Mouse (Mus musculus): ENCODE results near the gene Agbl4. TPM values are rescaled to one million over a fixed set of nuclear protein-coding genes. Genes with fewer than 3 reads are reported as not detected.

The Agbl4 gene
- total and polyA plus RNA-seq, 3 experiments: not detected

DNA sequence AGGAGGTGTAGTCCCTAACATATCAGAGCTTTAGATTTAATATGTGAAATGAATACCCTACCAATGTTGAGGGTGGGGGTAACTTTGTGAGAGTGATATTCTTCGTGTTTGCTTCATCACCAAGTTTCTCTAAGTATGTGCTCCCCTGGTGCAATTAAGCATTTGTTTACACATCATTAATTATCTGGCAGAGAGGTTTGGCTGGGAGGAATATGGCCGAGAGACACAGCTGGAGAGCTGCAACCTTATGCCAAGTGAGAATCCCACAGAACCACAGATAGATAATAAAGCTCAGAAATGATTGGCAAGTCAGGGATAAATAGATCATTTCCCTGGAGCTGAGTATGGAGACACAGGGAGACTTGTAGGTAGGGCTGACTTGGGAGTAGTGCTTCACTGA, 1003.2 kb downstream of the Agbl4 start:
- no peak for DNase-seq (ENCODE audit: low read depth, low spot score)
- H3K9ac ChIP-seq (ENCODE audit: control insufficient read depth, low read depth, low read length, poor library complexity, severe bottlenecking): no peak overlapping the region

DNA sequence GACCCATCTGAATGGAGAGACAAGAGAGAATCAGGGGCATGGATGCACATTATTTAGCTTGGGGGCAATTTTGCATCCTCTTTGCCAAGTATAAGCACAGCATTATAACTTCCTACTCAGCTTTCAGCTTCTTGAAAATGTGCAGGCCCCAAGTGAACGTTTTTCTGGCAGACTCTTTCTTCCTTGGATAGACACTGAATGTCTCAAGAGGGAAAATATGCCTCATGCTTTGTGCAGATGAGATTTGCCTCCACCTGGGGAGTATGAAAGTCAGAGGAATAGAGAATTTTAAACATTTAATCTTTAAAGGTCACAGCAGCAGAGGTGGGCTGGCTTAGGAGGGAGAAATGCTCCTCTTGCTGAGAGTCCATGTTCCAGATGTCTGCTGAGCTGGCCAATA, 1005.8 kb downstream of the Agbl4 start:
- no peaks in the 10 kb centered on the region for H3K4me1 ChIP-seq (ENCODE audit: control insufficient read depth in 1 of 2, insufficient read depth in 2 of 2, low read length in 2 of 2)

More for the DNA sequence above, 1003.2 kb downstream of the Agbl4 start:
- H3K4me1 ChIP-seq (ENCODE audit: control insufficient read depth in 1 of 2, insufficient read depth in 2 of 2, low read length in 2 of 2): no peaks in the 10 kb centered on the region
- H3K79me2 ChIP-seq (ENCODE audit: control insufficient read depth, insufficient read depth, low read length, poor library complexity): no peaks in the 10 kb centered on the region
- H3K4me3 ChIP-seq (ENCODE audit: control insufficient read depth in 1 of 2, insufficient read depth in 1 of 2, low read depth in 2 of 2, low read length in 2 of 2): no peak overlapping the region
- no peaks in the 10 kb centered on the region for H3K36me3 ChIP-seq (ENCODE audit: control insufficient read depth in 1 of 2, insufficient read depth in 2 of 2, low read length in 2 of 2)
- TF ChIP-seq MYC (IDR thresholded peaks at IDR 0.05; ENCODE audit: low read depth, low read length) (no peak), POLR2A (IDR thresholded peaks at IDR 0.05; ENCODE audit: control insufficient read depth in 1 of 2, insufficient read depth in 1 of 2, low read depth in 1 of 2, low read length in 2 of 2, poor library complexity in 1 of 2) (no peak), ZMIZ1 (IDR thresholded peaks at IDR 0.05; ENCODE audit: low read depth, low read length) (no peak), MAX (IDR thresholded peaks at IDR 0.05; ENCODE audit: low read length) (no peak), MYB (IDR thresholded peaks at IDR 0.05; ENCODE audit: low read depth, low read length) (no peak), ZNF384 (IDR thresholded peaks at IDR 0.05; ENCODE audit: low read depth, low read length) (no peak), MXI1 (IDR thresholded peaks at IDR 0.05; ENCODE audit: low read depth, low read length) (no peak)
- H3K9me3 ChIP-seq (replicated peaks; ENCODE audit: insufficient read depth, low read length): no peaks in the 10 kb centered on the region; the same call in 1 of the 2 replicates
- no peaks in the 10 kb centered on the region for H3K27me3 ChIP-seq (ENCODE audit: control insufficient read depth in 1 of 2, insufficient read depth in 2 of 2, low read length in 2 of 2)
- no peak overlapping the region for H3K27ac ChIP-seq (ENCODE audit: control insufficient read depth, low read depth, low read length)

DNA sequence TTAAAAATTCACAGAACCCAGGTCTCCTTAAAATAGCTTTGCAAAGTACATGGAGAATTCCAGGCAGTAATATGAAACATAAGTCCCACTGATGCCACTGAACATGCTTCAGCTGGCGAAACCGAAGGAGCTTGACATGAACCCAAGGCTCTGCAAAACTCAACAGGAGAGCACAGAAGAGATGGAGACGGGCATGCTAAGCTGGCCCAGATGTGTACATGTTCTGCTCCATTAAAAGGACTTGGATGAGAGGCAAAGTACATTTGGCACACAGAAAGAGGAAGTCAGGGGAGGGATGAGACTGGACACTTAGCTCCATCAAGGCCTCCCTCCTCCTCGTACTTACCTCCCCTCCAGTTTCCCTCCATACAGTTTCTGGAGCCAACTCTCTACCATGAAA, 1013.3 kb downstream of the Agbl4 start:
- Histone ChIP-seq H3K9me3 (replicated peaks; ENCODE audit: insufficient read depth, low read length) (no peaks in the 10 kb centered on the region; the same call in 1 of the 2 replicates), H3K36me3 (ENCODE audit: control insufficient read depth in 1 of 2, insufficient read depth in 2 of 2, low read length in 2 of 2) (no peaks in the 10 kb centered on the region), H3K79me2 (ENCODE audit: control insufficient read depth, insufficient read depth, low read length, poor library complexity) (no peaks in the 10 kb centered on the region), H3K4me3 (ENCODE audit: control insufficient read depth in 1 of 2, insufficient read depth in 1 of 2, low read depth in 2 of 2, low read length in 2 of 2) (no peak overlapping the region), H3K4me1 (ENCODE audit: control insufficient read depth in 1 of 2, insufficient read depth in 2 of 2, low read length in 2 of 2) (no peaks in the 10 kb centered on the region), H3K27ac (ENCODE audit: control insufficient read depth, low read depth, low read length) (no peak overlapping the region), H3K27me3 (ENCODE audit: control insufficient read depth in 1 of 2, insufficient read depth in 2 of 2, low read length in 2 of 2) (no peaks in the 10 kb centered on the region), H3K9ac (ENCODE audit: control insufficient read depth, low read depth, low read length, poor library complexity, severe bottlenecking) (no peak overlapping the region)
- TF ChIP-seq MAFK (IDR thresholded peaks at IDR 0.05; ENCODE audit: borderline replicate concordance, low read depth, low read length) (no peak), TAL1 (IDR thresholded peaks at IDR 0.05; ENCODE audit: low read length) (no peak), MAZ (IDR thresholded peaks at IDR 0.05; ENCODE audit: low read depth, low read length) (no peak), ZMIZ1 (IDR thresholded peaks at IDR 0.05; ENCODE audit: low read depth, low read length) (no peak), RCOR1 (IDR thresholded peaks at IDR 0.05; ENCODE audit: low read depth, low read length) (no peak), USF2 (IDR thresholded peaks at IDR 0.05; ENCODE audit: borderline replicate concordance in 1 of 2, insufficient read depth in 1 of 2, low read depth in 1 of 2, low read length in 2 of 2) (no peak), MYB (IDR thresholded peaks at IDR 0.05; ENCODE audit: low read depth, low read length) (no peak)
- no peak for DNase-seq (ENCODE audit: low read depth, low spot score)

More for the DNA sequence above, 1005.8 kb downstream of the Agbl4 start:
- Histone ChIP-seq H3K27ac (ENCODE audit: control insufficient read depth, low read depth, low read length) (no peak overlapping the region), H3K79me2 (ENCODE audit: control insufficient read depth, insufficient read depth, low read length, poor library complexity) (no peaks in the 10 kb centered on the region), H3K27me3 (ENCODE audit: control insufficient read depth in 1 of 2, insufficient read depth in 2 of 2, low read length in 2 of 2) (no peaks in the 10 kb centered on the region), H3K9me3 (replicated peaks; ENCODE audit: insufficient read depth, low read length) (no peaks in the 10 kb centered on the region; the same call in 1 of the 2 replicates), H3K9ac (ENCODE audit: control insufficient read depth, low read depth, low read length, poor library complexity, severe bottlenecking) (no peak overlapping the region), H3K4me3 (ENCODE audit: control insufficient read depth in 1 of 2, insufficient read depth in 1 of 2, low read depth in 2 of 2, low read length in 2 of 2) (no peak overlapping the region), H3K36me3 (ENCODE audit: control insufficient read depth in 1 of 2, insufficient read depth in 2 of 2, low read length in 2 of 2) (no peaks in the 10 kb centered on the region)
- no peak for TF ChIP-seq MAX (IDR thresholded peaks at IDR 0.05; ENCODE audit: low read length)
- no peak for TF ChIP-seq SIN3A (IDR thresholded peaks at IDR 0.05; ENCODE audit: low read length)
- no peak for TF ChIP-seq ZC3H11A (IDR thresholded peaks at IDR 0.05; ENCODE audit: low read depth, low read length)
- TF ChIP-seq TCF12 (IDR thresholded peaks at IDR 0.05; ENCODE audit: low read depth, low read length): no peak
- no peak for DNase-seq (ENCODE audit: low read depth, low spot score)
